In the genomic region with DNA sequence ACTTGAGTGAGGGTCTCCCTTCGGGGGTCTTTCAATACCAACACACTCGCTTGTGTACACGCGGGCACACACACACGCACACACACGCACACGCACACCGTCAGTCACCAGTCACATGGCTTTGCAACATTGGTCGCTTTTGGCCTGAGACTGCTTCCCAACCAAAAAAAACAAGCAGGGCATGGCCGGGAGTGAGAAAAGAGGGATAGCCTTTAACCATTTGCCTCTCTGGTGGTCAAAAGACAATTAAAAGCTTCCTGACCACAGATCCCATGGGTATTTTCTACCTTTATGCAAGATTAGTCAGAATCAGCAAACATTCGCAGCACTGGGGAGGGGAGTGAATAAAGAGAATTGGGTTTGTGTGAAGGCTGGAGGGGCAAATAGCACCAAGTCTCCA, we compare ENCODE assay signal across 9 mouse cellular contexts. TPM values are rescaled to one million over a fixed set of nuclear protein-coding genes. Genes with fewer than 3 reads are reported as not detected.
DNase-seq lines count a peak whose midpoint lies in the region; ATAC-seq and TF ChIP-seq lines count a peak whose summit lies in the region.
"Had no signal": no experiment of that assay in that cellular context is flagged by ENCODE, and none has a peak within 500 bp of the region (broad histone marks: within the 10 kb centered on the region; RNA-seq: fewer than 3 reads in every experiment).

A gene (minus strand): TSS at position 101 of the 400 bp plus-strand sequence.

- no peak for TF ChIP-seq EP300 in MEL (IDR thresholded peaks at IDR 0.05; ENCODE audit: low read depth in 1 of 2, low read length in 2 of 2)

- TF ChIP-seq CTCF in MEL (IDR thresholded peaks at IDR 0.05 in 2 of 3, conservative IDR thresholded peaks at IDR 0.05 in 1 of 3; ENCODE audit: control insufficient read depth in 1 of 3, insufficient read depth in 1 of 3, low read depth in 2 of 3, low read length in 3 of 3, poor library complexity in 1 of 3, severe bottlenecking in 1 of 3), result no peak

- intact Hi-C loops in gastrocnemius, postnatal 14 days (cut with DNase I; ENCODE audit: low total_unique reads), result no loop called here

- H3K4me3 ChIP-seq in heart, embryonic 16.5 days (ENCODE audit: low read length), result peak within 1 kb of the TSS; percentile 46
- H3K4me3 ChIP-seq in MEL (ENCODE audit: control insufficient read depth in 1 of 2, insufficient read depth in 1 of 2, low read depth in 2 of 2, low read length in 2 of 2), result peak within 1 kb of the TSS; percentile 65 to 90
- peak within 1 kb of the TSS; percentile 49 for H3K4me3 ChIP-seq in hindbrain, embryonic 10.5 days
- H3K4me3 ChIP-seq in midbrain, embryonic 10.5 days, result peak within 1 kb of the TSS; percentile 51

- no peak for DNase-seq in heart, adult 11 months
- no peak for DNase-seq in MEL (ENCODE audit: low read depth, low spot score)
- DNase-seq in hindbrain, embryonic 10.5 days (ENCODE audit: low spot score), result no peak
- no peak for DNase-seq in midbrain, embryonic 10.5 days (ENCODE audit: low spot score)
- DNase-seq in gastrocnemius, postnatal 14 days, result no peak
- DNase-seq in layer of hippocampus, postnatal 36 days, result no peak
- no peak for DNase-seq in spleen, adult 18-20 months

- H3K9ac ChIP-seq in heart, embryonic 16.5 days (ENCODE audit: low read length), result no peak within 1 kb of the TSS; the same call in 1 of the 2 replicates
- peak within 1 kb of the TSS; percentile 68 for H3K9ac ChIP-seq in MEL (ENCODE audit: control insufficient read depth, low read depth, low read length, poor library complexity, severe bottlenecking)

- no peaks in the 10 kb centered on the region for H3K9me3 ChIP-seq in heart, embryonic 16.5 days (replicated peaks; ENCODE audit: control insufficient read depth, low read length)
- H3K9me3 ChIP-seq in MEL (replicated peaks; ENCODE audit: insufficient read depth, low read length), result no peaks in the 10 kb centered on the region
- no peaks in the 10 kb centered on the region for H3K9me3 ChIP-seq in hindbrain, embryonic 10.5 days
- no peaks in the 10 kb centered on the region for H3K9me3 ChIP-seq in midbrain, embryonic 10.5 days (replicated peaks)

- no peaks in the 10 kb centered on the region; the same call in 1 of the 2 replicates for H3K79me2 ChIP-seq in MEL (ENCODE audit: control insufficient read depth, insufficient read depth, low read length, poor library complexity)

- ATAC-seq in heart, embryonic 16.5 days (replicated peaks; ENCODE audit: extremely low read depth, insufficient read depth, low FRiP score), result no peak

- no peak for TF ChIP-seq RAD21 in MEL (IDR thresholded peaks at IDR 0.05; ENCODE audit: low read depth, low read length)

- H3K4me2 ChIP-seq in heart, embryonic 16.5 days (ENCODE audit: low read depth, low read length), result peak within 1 kb of the TSS; percentile 67

- no peak for TF ChIP-seq POLR2A in MEL (IDR thresholded peaks at IDR 0.05; ENCODE audit: control insufficient read depth in 1 of 2, insufficient read depth in 1 of 2, low read depth in 1 of 2, low read length in 2 of 2, poor library complexity in 1 of 2)

- peaks cover 5% of the 10 kb centered on the region; the same call in 1 of the 2 replicates for H3K27me3 ChIP-seq in heart, embryonic 16.5 days (ENCODE audit: control insufficient read depth, insufficient read depth, low read length)
- no peaks in the 10 kb centered on the region for H3K27me3 ChIP-seq in MEL (ENCODE audit: control insufficient read depth in 1 of 2, insufficient read depth in 2 of 2, low read length in 2 of 2)
- H3K27me3 ChIP-seq in hindbrain, embryonic 10.5 days (ENCODE audit: insufficient read depth, poor library complexity, severe bottlenecking), result peaks cover 39% of the 10 kb centered on the region
- peaks cover 51% of the 10 kb centered on the region for H3K27me3 ChIP-seq in midbrain, embryonic 10.5 days (ENCODE audit: low read depth, poor library complexity, severe bottlenecking)

- no peaks in the 10 kb centered on the region for H3K36me3 ChIP-seq in heart, embryonic 16.5 days (ENCODE audit: control insufficient read depth, insufficient read depth)
- H3K36me3 ChIP-seq in MEL (ENCODE audit: control insufficient read depth in 1 of 2, insufficient read depth in 2 of 2, low read length in 2 of 2), result no peaks in the 10 kb centered on the region
- no peaks in the 10 kb centered on the region for H3K36me3 ChIP-seq in hindbrain, embryonic 10.5 days
- H3K36me3 ChIP-seq in midbrain, embryonic 10.5 days, result no peaks in the 10 kb centered on the region

- WGBS in heart, embryonic 16.5 days, result 28% methylated on average over 11 of the region's 11 CpGs
- 54% methylated on average over 11 of the region's 11 CpGs for WGBS in hindbrain, embryonic 10.5 days
- 42% methylated on average over 11 of the region's 11 CpGs for WGBS in midbrain, embryonic 10.5 days

- H3K4me1 ChIP-seq in heart, embryonic 16.5 days (ENCODE audit: control insufficient read depth, insufficient read depth, low read length), result no peaks in the 10 kb centered on the region
- H3K4me1 ChIP-seq in MEL (ENCODE audit: control insufficient read depth in 1 of 2, insufficient read depth in 2 of 2, low read length in 2 of 2), result peaks cover 0 to 5% of the 10 kb centered on the region in 2 experiments; a peak in 1 of 4 replicates
- H3K4me1 ChIP-seq in hindbrain, embryonic 10.5 days (replicated peaks), result peaks cover 5% of the 10 kb centered on the region; the same call in 1 of the 2 replicates
- 0 out of 2 replicates have a peak, but pooled peaks cover 6% of the 10 kb centered on the region for H3K4me1 ChIP-seq in midbrain, embryonic 10.5 days

- H3K27ac ChIP-seq in heart, embryonic 16.5 days (ENCODE audit: low read length), result no peak within 1 kb of the TSS
- H3K27ac ChIP-seq in MEL (ENCODE audit: control insufficient read depth, low read depth, low read length), result no peak within 1 kb of the TSS
- no peak within 1 kb of the TSS for H3K27ac ChIP-seq in hindbrain, embryonic 10.5 days
- H3K27ac ChIP-seq in midbrain, embryonic 10.5 days (replicated peaks), result no peak within 1 kb of the TSS

TF ChIP-seq in MEL, 35 proteins besides CTCF, POLR2A, EP300 and RAD21:
- no peak for TF ChIP-seq MYB (IDR thresholded peaks at IDR 0.05; ENCODE audit: low read depth, low read length)
- TF ChIP-seq KAT2A (conservative IDR thresholded peaks at IDR 0.05; ENCODE audit: low read depth, low read length), result no peak
- no peak for TF ChIP-seq USF2 (IDR thresholded peaks at IDR 0.05; ENCODE audit: borderline replicate concordance in 1 of 2, insufficient read depth in 1 of 2, low read depth in 1 of 2, low read length in 2 of 2)
- no peak for TF ChIP-seq CHD1 (IDR thresholded peaks at IDR 0.05; ENCODE audit: low read depth, low read length)
- no peak for TF ChIP-seq POLR2AphosphoS2 (IDR thresholded peaks at IDR 0.05; ENCODE audit: low read length)
- no peak for TF ChIP-seq BHLHE40 (IDR thresholded peaks at IDR 0.05; ENCODE audit: borderline replicate concordance, low read depth, low read length)
- TF ChIP-seq ELF1 (IDR thresholded peaks at IDR 0.05; ENCODE audit: low read depth, low read length), result no peak
- no peak for TF ChIP-seq MAX (IDR thresholded peaks at IDR 0.05; ENCODE audit: low read length)
- no peak for TF ChIP-seq HCFC1 (IDR thresholded peaks at IDR 0.05; ENCODE audit: low read depth, low read length)
- no peak for TF ChIP-seq CHD2 (IDR thresholded peaks at IDR 0.05; ENCODE audit: low read length)
- TF ChIP-seq GATA1 (IDR thresholded peaks at IDR 0.05; ENCODE audit: low read depth, low read length), result no peak
- TF ChIP-seq TAL1 (IDR thresholded peaks at IDR 0.05; ENCODE audit: low read length), result no peak
- no peak for TF ChIP-seq TBP (IDR thresholded peaks at IDR 0.05; ENCODE audit: low read depth, low read length)
- no peak for TF ChIP-seq MAFK (IDR thresholded peaks at IDR 0.05; ENCODE audit: borderline replicate concordance, low read depth, low read length)
- no peak for TF ChIP-seq ZC3H11A (IDR thresholded peaks at IDR 0.05; ENCODE audit: low read depth, low read length)
- no peak for TF ChIP-seq MAZ (IDR thresholded peaks at IDR 0.05; ENCODE audit: low read depth, low read length)
- no peak for TF ChIP-seq RCOR1 (IDR thresholded peaks at IDR 0.05; ENCODE audit: low read depth, low read length)
- TF ChIP-seq NRF1 (IDR thresholded peaks at IDR 0.05; ENCODE audit: insufficient read depth, low read depth, low read length, poor library complexity, severe bottlenecking), result no peak
- TF ChIP-seq SIN3A (IDR thresholded peaks at IDR 0.05; ENCODE audit: low read length), result no peak
- TF ChIP-seq TCF12 (IDR thresholded peaks at IDR 0.05; ENCODE audit: low read depth, low read length), result no peak

RNA-seq across cellular contexts. Expression of the gene that starts here (rescaled TPM):
- 0.64 and 0.69 TPM in 2 replicates for polyA plus RNA-seq in heart, embryonic 16.5 days (2015; fragmentation: Nextera tagmentation; extraction: Ambion mirVana)
- total RNA-seq in MEL (2012; rRNA removed), result 3.0 and 9.0 TPM in 2 replicates
- 10 to 100 TPM in 1 of 2 experiments, not detected in 1; 12.8 TPM for polyA plus RNA-seq in MEL (2012; ENCODE audit: insufficient read depth in 1 of 2, insufficient read length in 2 of 2, low read depth in 1 of 2, low replicate concordance in 2 of 2, missing spikeins in 1 of 2)
- polyA plus RNA-seq in hindbrain, embryonic 10.5 days (2016; fragmentation: Nextera tagmentation; extraction: Ambion mirVana), result 0.50 and 1.5 TPM in 2 replicates
- 0.50 and 0.86 TPM in 2 replicates for polyA plus RNA-seq in midbrain, embryonic 10.5 days (2016; fragmentation: Nextera tagmentation; extraction: Ambion mirVana)
- total RNA-seq in gastrocnemius, postnatal 14 days (2021), result under 1 TPM in 1 of 2 experiments, not detected in 1; 0.09 TPM
- 1 to 10 TPM; 4.8 to 6.8 TPM for total RNA-seq in layer of hippocampus, postnatal 36 days (2021)
- total RNA-seq: hematopoietic stem cell, adult 5-6 weeks had no signal
